Mouse (Mus musculus) intestine, embryonic 14.5 days (tissue): ENCODE data around the gene Snx32. TPM values are rescaled to one million over a fixed set of nuclear protein-coding genes. Genes with fewer than 3 reads are reported as not detected.

Experiments
- ATAC-seq: fragments of 200-750 bp; cut with Nextera tagmentation; replicated peaks from 2 replicates; pipeline ENCODE4 v1.8.0; 2017; ENCODE audit warnings: low read depth, moderate number of reproducible peaks, moderate TSS enrichment, moderate library complexity; ENCODE audit not compliant: low FRiP score, low TSS enrichment
- DNase-seq: peaks from one replicate; pipeline ENCODE4 v3.0.0-alpha.2; 2018; ENCODE audit warnings: low spot score
- H3K27ac ChIP-seq: fragments of 300-500 bp; sonication (generic); 2 replicates; pipeline ENCODE4 v1.5.1; 2014; ENCODE audit warnings: low read depth, mild to moderate bottlenecking, control low read depth
- H3K27me3 ChIP-seq: fragments of 300-500 bp; sonication (generic); replicated peaks from 2 replicates; pipeline ENCODE4 v1.6.1; 2014; ENCODE audit warnings: low read length, control low read depth; ENCODE audit not compliant: control insufficient read depth, insufficient read depth
- H3K36me3 ChIP-seq: fragments of 300-500 bp; sonication (generic); 2 replicates; pipeline ENCODE4 v1.6.1; 2014; ENCODE audit warnings: low read length, control low read depth; ENCODE audit not compliant: control insufficient read depth, insufficient read depth
- H3K4me1 ChIP-seq: fragments of 300-500 bp; sonication (generic); replicated peaks from 2 replicates; pipeline ENCODE4 v1.6.1; 2014; ENCODE audit warnings: low read length, control low read depth, mixed read lengths; ENCODE audit not compliant: control insufficient read depth, insufficient read depth
- H3K4me2 ChIP-seq: fragments of 300-500 bp; sonication (generic); 2 replicates; pipeline ENCODE4 v1.6.1; 2014; ENCODE audit warnings: low read length
- H3K4me3 ChIP-seq: fragments of 300-500 bp; sonication (generic); 2 replicates; pipeline ENCODE4 v1.5.1; 2014; ENCODE audit warnings: low read depth, low read length, control low read depth, mixed read lengths
- H3K9ac ChIP-seq: fragments of 300-500 bp; sonication (generic); 2 replicates; pipeline ENCODE4 v1.6.1; 2014; ENCODE audit warnings: mild to moderate bottlenecking, low read length
- H3K9me3 ChIP-seq: fragments of 300-500 bp; sonication (generic); 2 replicates; pipeline ENCODE4 v1.6.1; 2016; ENCODE audit warnings: low read length, control low read depth; ENCODE audit not compliant: control insufficient read depth
- WGBS: fragments of 180-500 bp; shearing (Covaris S2); extraction: QIAGEN DNeasy Blood & Tissue Kit; methylation state at CpG from one replicate; pipeline ENCODE4 v1.1.7; 2014; 5-methylcytosine and 5-hydroxymethylcytosine counted together
- polyA plus RNA-seq: library from polyadenylated mRNA; unstranded; fragments of >200 nt; fragmentation: Nextera tagmentation; extraction: Ambion mirVana; gene quantifications from 2 replicates; pipeline ENCODE4 v1.2.1, GENCODE M21; 2014

Snx32 gene
- polyA plus RNA-seq, 1 experiment from 2014 or later = 9.4 TPM

GRCm38 (mm10) chr19:5544031-5544430, 33.7 kb upstream of the Snx32 start:
- no peaks in the 10 kb centered on the region for H3K4me1 ChIP-seq
- no peaks in the 10 kb centered on the region for H3K27me3 ChIP-seq
- 46% methylated on average over 11 of the region's 11 CpGs for WGBS
- no peaks in the 10 kb centered on the region for H3K9me3 ChIP-seq
- no peak overlapping the region for H3K4me3 ChIP-seq
- DNase-seq = no peak
- no peak overlapping the region for H3K9ac ChIP-seq
- H3K4me2 ChIP-seq = no peak overlapping the region
- ATAC-seq = no peak
- H3K36me3 ChIP-seq = no peaks in the 10 kb centered on the region
- H3K27ac ChIP-seq = no peak overlapping the region

- no peak overlapping the region for H3K4me2 ChIP-seq
- WGBS = 83% methylated on average over 9 of the region's 9 CpGs
- H3K4me1 ChIP-seq = no peaks in the 10 kb centered on the region
- DNase-seq = no peak
- no peak overlapping the region for H3K4me3 ChIP-seq
- ATAC-seq = no peak
- no peak overlapping the region for H3K9ac ChIP-seq
- no peaks in the 10 kb centered on the region for H3K36me3 ChIP-seq
- H3K9me3 ChIP-seq = no peaks in the 10 kb centered on the region
- H3K27ac ChIP-seq = no peak overlapping the region
- H3K27me3 ChIP-seq = no peaks in the 10 kb centered on the region
Measured at GRCm38 (mm10) chr19:5543362-5543761, 33.0 kb upstream of the Snx32 start.

- Histone ChIP-seq H3K4me2 (no peak overlapping the region), H3K36me3 (no peaks in the 10 kb centered on the region), H3K4me3 (no peak overlapping the region), H3K27me3 (no peaks in the 10 kb centered on the region), H3K9me3 (no peaks in the 10 kb centered on the region), H3K9ac (no peak overlapping the region), H3K27ac (no peak overlapping the region), H3K4me1 (no peaks in the 10 kb centered on the region)
- DNase-seq (no peak), ATAC-seq (no peak)
- WGBS = 75% methylated on average over 8 of the region's 8 CpGs
Measured at GRCm38 (mm10) chr19:5538786-5539185, 28.4 kb upstream of the Snx32 start.

- 64% methylated on average over 8 of the region's 8 CpGs for WGBS
- Histone ChIP-seq H3K27ac (no peak overlapping the region), H3K36me3 (no peaks in the 10 kb centered on the region), H3K9ac (no peak overlapping the region), H3K9me3 (no peaks in the 10 kb centered on the region), H3K4me1 (no peaks in the 10 kb centered on the region), H3K4me3 (no peak overlapping the region), H3K27me3 (no peaks in the 10 kb centered on the region), H3K4me2 (no peak overlapping the region)
- ATAC-seq (no peak), DNase-seq (no peak)
Measured at GRCm38 (mm10) chr19:5532520-5532919, 22.2 kb upstream of the Snx32 start.

- H3K27ac ChIP-seq = peak overlapping the region; percentile 77
- H3K9me3 ChIP-seq = no peaks in the 10 kb centered on the region
- ATAC-seq (0 out of 2 replicates have a peak, but pooled peaks have one; percentile 18), DNase-seq (no peak)
- H3K27me3 ChIP-seq = no peaks in the 10 kb centered on the region
- 56% methylated on average over 7 of the region's 7 CpGs for WGBS
- H3K4me1 ChIP-seq = no peaks in the 10 kb centered on the region
- H3K4me3 ChIP-seq = no peak overlapping the region
- H3K36me3 ChIP-seq = no peaks in the 10 kb centered on the region
- no peak overlapping the region for H3K9ac ChIP-seq
- peak overlapping the region; percentile 49 for H3K4me2 ChIP-seq
Measured at GRCm38 (mm10) chr19:5530138-5530524, 19.8 kb upstream of the Snx32 start.

GRCm38 (mm10) chr19:5529325-5530137, 19.2 kb upstream of the Snx32 start:
- WGBS = 19% methylated on average over 20 of the region's 20 CpGs
- no peaks in the 10 kb centered on the region for H3K9me3 ChIP-seq
- H3K9ac ChIP-seq = peak overlapping the region; percentile 34
- DNase-seq (peak; percentile 99), ATAC-seq (peak; percentile 96)
- peak overlapping the region; percentile 11 for H3K4me3 ChIP-seq
- H3K4me2 ChIP-seq = peak overlapping the region; percentile 49
- H3K36me3 ChIP-seq = no peaks in the 10 kb centered on the region
- H3K27me3 ChIP-seq = no peaks in the 10 kb centered on the region
- H3K4me1 ChIP-seq = no peaks in the 10 kb centered on the region
- peak overlapping the region; percentile 77 for H3K27ac ChIP-seq

- H3K36me3 ChIP-seq = no peaks in the 10 kb centered on the region
- H3K4me3 ChIP-seq = no peak overlapping the region
- no peaks in the 10 kb centered on the region for H3K4me1 ChIP-seq
- H3K27ac ChIP-seq = no peak overlapping the region
- H3K27me3 ChIP-seq = no peaks in the 10 kb centered on the region
- ATAC-seq = no peak
- WGBS = 78% methylated on average over 5 of the region's 5 CpGs
- H3K4me2 ChIP-seq = no peak overlapping the region
- no peak for DNase-seq
- no peak overlapping the region for H3K9ac ChIP-seq
- no peaks in the 10 kb centered on the region for H3K9me3 ChIP-seq
Measured at GRCm38 (mm10) chr19:5525204-5525603, 14.9 kb upstream of the Snx32 start.

GRCm38 (mm10) chr19:5518721-5519120, 8.4 kb upstream of the Snx32 start:
- Histone ChIP-seq H3K27me3 (no peaks in the 10 kb centered on the region), H3K4me1 (no peaks in the 10 kb centered on the region), H3K9me3 (no peaks in the 10 kb centered on the region), H3K9ac (no peak overlapping the region), H3K36me3 (no peaks in the 10 kb centered on the region), H3K27ac (no peak overlapping the region), H3K4me3 (no peak overlapping the region), H3K4me2 (no peak overlapping the region)
- DNase-seq (no peak), ATAC-seq (no peak)
- WGBS = 90% methylated on average over 3 of the region's 3 CpGs

- WGBS = 77% methylated on average over 8 of the region's 8 CpGs
Measured at GRCm38 (mm10) chr19:5516906-5517505, 6.7 kb upstream of the Snx32 start.

More at GRCm38 (mm10) chr19:5516906-5517505, 6.7 kb upstream of the Snx32 start:
- Histone ChIP-seq H3K36me3 (no peaks in the 10 kb centered on the region), H3K4me3 (no peak overlapping the region), H3K27me3 (no peaks in the 10 kb centered on the region), H3K9me3 (no peaks in the 10 kb centered on the region), H3K4me1 (peaks cover 6% of the 10 kb centered on the region; the same call in 1 of the 2 replicates), H3K4me2 (no peak overlapping the region), H3K27ac (no peak overlapping the region), H3K9ac (no peak overlapping the region)
- no peak for DNase-seq
- no peak for ATAC-seq
